Mouse (Mus musculus) right cerebral cortex, postnatal 36 days (tissue): ENCODE measurements around the gene Pth1r.
"Not testable (repeated sequence)": the region's sequence is repeated elsewhere in the genome, so short reads cannot be mapped to it uniquely, and the experiment has no call there.

Source experiments
- DNase-seq, 2 experiments: peaks; one replicate each; pipeline ENCODE4 v3.0.0; 2022; ENCODE audit warnings: low spot score in 2 of 2, mixed read lengths in 1 of 2

Gene Pth1r

GRCm38 (mm10) chr9:110682697-110683096, 64.2 kb downstream of the Pth1r start:
- DNase-seq: not testable (repeated sequence)

GRCm38 (mm10) chr9:110682255-110682654, 64.7 kb downstream of the Pth1r start:
- DNase-seq: no peak

GRCm38 (mm10) chr9:110681817-110682216, 65.1 kb downstream of the Pth1r start:
- DNase-seq: peak in 1 of 2 experiments; percentile 36

GRCm38 (mm10) chr9:110680736-110681507, 66.0 kb downstream of the Pth1r start:
- no peak for DNase-seq

- DNase-seq: no peak
Observed at GRCm38 (mm10) chr9:110678886-110679285, 68.1 kb downstream of the Pth1r start.

- DNase-seq: no peak
Observed at GRCm38 (mm10) chr9:110676492-110676911, 70.4 kb downstream of the Pth1r start.

- no peak for DNase-seq
Observed at GRCm38 (mm10) chr9:110673107-110673752, 73.7 kb downstream of the Pth1r start.

GRCm38 (mm10) chr9:110672462-110673106, 74.4 kb downstream of the Pth1r start:
- no peak for DNase-seq
